Mouse (Mus musculus): ENCODE measurements around the gene Olfm2. TPM values are rescaled to one million over a fixed set of nuclear protein-coding genes. Genes with fewer than 3 reads are reported as not detected.
A peak's percentile ranks its signal among the peaks of the same experiment; 100 is the strongest.

Olfm2 gene
- 8.1 and 8.8 TPM in 2 replicates for polyA plus RNA-seq (2015; fragmentation: Nextera tagmentation; extraction: Ambion mirVana)

- Histone ChIP-seq H3K4me3 (replicated peaks) (peak within 1 kb of the TSS; percentile 44), H3K4me1 (replicated peaks) (0 out of 2 replicates have a peak, but pooled peaks cover 8% of the 10 kb centered on the region), H3K27ac (no peak within 1 kb of the TSS), H3K9ac (peak within 1 kb of the TSS; percentile 37), H3K36me3 (no peaks in the 10 kb centered on the region), H3K4me2 (replicated peaks) (peak within 1 kb of the TSS; percentile 82), H3K9me3 (no peaks in the 10 kb centered on the region), H3K27me3 (replicated peaks) (peaks cover 50% of the 10 kb centered on the region)
- WGBS: under 1% methylated on average over 50 of the region's 50 CpGs
- peak; percentile 77 for ATAC-seq
Measured at GRCm38 (mm10) chr9:20746017-20746660, at the start of gene Olfm2. TSS of gene Olfm2 (minus strand) at chr9:20746349.

GRCm38 (mm10) chr9:20794108-20794806, 48.1 kb upstream of the Olfm2 start:
- H3K9me3 ChIP-seq: no peaks in the 10 kb centered on the region
- no peak overlapping the region for H3K9ac ChIP-seq
- no peak overlapping the region for H3K4me3 ChIP-seq (replicated peaks)
- no peaks in the 10 kb centered on the region for H3K36me3 ChIP-seq
- peak; percentile 77 for ATAC-seq
- H3K4me2 ChIP-seq (replicated peaks): no peak overlapping the region
- H3K27ac ChIP-seq: peak overlapping the region; percentile 36; the same call in 1 of the 2 replicates
- 24% methylated on average over 7 of the region's 7 CpGs for WGBS
- H3K27me3 ChIP-seq (replicated peaks): no peaks in the 10 kb centered on the region
- H3K4me1 ChIP-seq (replicated peaks): no peaks in the 10 kb centered on the region

DNA sequence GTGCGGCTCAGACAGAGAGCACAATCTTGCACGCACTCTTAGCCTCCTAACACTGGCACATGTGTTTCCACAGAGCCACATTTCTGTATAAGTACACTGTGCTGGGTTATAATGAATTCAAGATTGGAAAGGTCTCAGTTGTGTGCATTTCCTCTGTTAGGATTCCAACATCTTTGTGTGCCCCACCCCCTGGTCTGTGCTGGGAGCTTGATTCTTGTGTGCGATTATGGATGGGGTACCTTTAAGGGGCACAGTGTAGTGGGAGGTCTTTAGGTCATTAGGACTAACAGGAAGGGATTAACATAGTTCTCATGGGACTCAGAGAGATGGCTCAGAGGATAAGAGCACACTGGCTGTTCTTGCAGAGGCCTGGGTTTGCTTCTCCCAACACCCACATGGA, 44.2 kb upstream of the Olfm2 start:
- Histone ChIP-seq H3K36me3 (no peaks in the 10 kb centered on the region), H3K4me3 (replicated peaks) (no peak overlapping the region), H3K27ac (no peak overlapping the region), H3K4me1 (replicated peaks) (no peaks in the 10 kb centered on the region), H3K27me3 (replicated peaks) (no peaks in the 10 kb centered on the region), H3K9me3 (no peaks in the 10 kb centered on the region), H3K4me2 (replicated peaks) (no peak overlapping the region), H3K9ac (no peak overlapping the region)
- no peak for ATAC-seq
- 64% methylated on average over 3 of the region's 3 CpGs for WGBS

DNA sequence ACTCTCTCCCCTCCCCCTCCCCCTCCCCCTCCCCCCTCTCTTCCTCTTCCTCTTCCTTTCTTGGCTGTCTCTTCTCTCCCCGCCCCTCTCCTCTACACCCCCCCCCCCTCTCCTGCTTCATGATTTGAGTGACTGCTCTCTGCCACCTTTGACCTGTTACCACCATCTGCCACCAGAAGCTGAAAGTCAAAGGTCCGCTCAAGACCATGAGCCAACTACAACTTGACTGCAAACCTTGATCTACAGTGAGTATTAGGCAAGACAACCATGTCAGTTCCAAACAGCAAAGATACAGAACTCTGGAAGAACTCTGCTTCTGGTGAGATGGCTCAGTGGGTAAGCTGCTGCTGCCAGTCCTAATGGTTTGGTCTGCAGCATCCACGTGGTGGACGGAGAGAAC, 43.5 kb upstream of the Olfm2 start:
- 76% methylated on average over 4 of the region's 4 CpGs for WGBS
- H3K9ac ChIP-seq: no peak overlapping the region
- H3K4me3 ChIP-seq (replicated peaks): no peak overlapping the region
- no peaks in the 10 kb centered on the region for H3K27me3 ChIP-seq (replicated peaks)
- no peaks in the 10 kb centered on the region for H3K9me3 ChIP-seq
- no peak for ATAC-seq
- no peaks in the 10 kb centered on the region for H3K36me3 ChIP-seq
- H3K4me1 ChIP-seq (replicated peaks): no peaks in the 10 kb centered on the region
- no peak overlapping the region for H3K4me2 ChIP-seq (replicated peaks)
- H3K27ac ChIP-seq: no peak overlapping the region

DNA sequence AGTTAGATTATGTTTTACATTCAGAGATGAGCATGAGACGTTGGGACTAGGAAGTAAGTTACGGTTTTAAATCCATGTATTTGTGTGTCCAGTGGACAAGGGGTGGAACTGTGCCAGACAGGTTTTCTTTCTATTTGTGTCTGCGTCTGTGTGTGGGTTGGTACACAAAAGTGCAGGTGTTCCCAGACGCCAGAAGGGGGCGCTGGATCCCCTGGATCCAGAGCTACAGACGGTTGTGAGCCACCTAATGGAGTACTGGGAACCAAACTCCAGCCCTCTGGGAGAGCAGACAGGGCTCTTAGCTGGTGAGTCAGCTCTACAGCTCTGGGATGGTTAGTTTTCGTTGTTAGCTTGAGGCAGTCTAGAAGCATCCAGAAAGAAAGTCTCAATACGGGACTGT, 41.8 kb upstream of the Olfm2 start:
- H3K9me3 ChIP-seq: no peaks in the 10 kb centered on the region
- no peak overlapping the region for H3K4me3 ChIP-seq (replicated peaks)
- no peaks in the 10 kb centered on the region for H3K27me3 ChIP-seq (replicated peaks)
- ATAC-seq: no peak
- H3K9ac ChIP-seq: no peak overlapping the region
- no peak overlapping the region for H3K27ac ChIP-seq
- no peaks in the 10 kb centered on the region for H3K36me3 ChIP-seq
- 79% methylated on average over 8 of the region's 8 CpGs for WGBS
- H3K4me2 ChIP-seq (replicated peaks): no peak overlapping the region
- no peaks in the 10 kb centered on the region for H3K4me1 ChIP-seq (replicated peaks)

GRCm38 (mm10) chr9:20785055-20785454, 38.9 kb upstream of the Olfm2 start:
- Histone ChIP-seq H3K9ac (no peak overlapping the region), H3K4me1 (replicated peaks) (no peaks in the 10 kb centered on the region), H3K4me3 (replicated peaks) (no peak overlapping the region), H3K9me3 (no peaks in the 10 kb centered on the region), H3K27me3 (replicated peaks) (no peaks in the 10 kb centered on the region), H3K4me2 (replicated peaks) (no peak overlapping the region), H3K36me3 (no peaks in the 10 kb centered on the region), H3K27ac (no peak overlapping the region)
- WGBS: 62% methylated on average over 6 of the region's 6 CpGs
- no peak for ATAC-seq

GRCm38 (mm10) chr9:20781286-20781685, 35.1 kb upstream of the Olfm2 start:
- no peaks in the 10 kb centered on the region for H3K36me3 ChIP-seq
- WGBS: 78% methylated on average over 3 of the region's 3 CpGs
- no peak overlapping the region for H3K9ac ChIP-seq
- no peak overlapping the region for H3K27ac ChIP-seq
- ATAC-seq: no peak
- H3K9me3 ChIP-seq: no peaks in the 10 kb centered on the region
- H3K27me3 ChIP-seq (replicated peaks): no peaks in the 10 kb centered on the region
- no peak overlapping the region for H3K4me3 ChIP-seq (replicated peaks)
- H3K4me1 ChIP-seq (replicated peaks): no peaks in the 10 kb centered on the region
- no peak overlapping the region for H3K4me2 ChIP-seq (replicated peaks)

DNA sequence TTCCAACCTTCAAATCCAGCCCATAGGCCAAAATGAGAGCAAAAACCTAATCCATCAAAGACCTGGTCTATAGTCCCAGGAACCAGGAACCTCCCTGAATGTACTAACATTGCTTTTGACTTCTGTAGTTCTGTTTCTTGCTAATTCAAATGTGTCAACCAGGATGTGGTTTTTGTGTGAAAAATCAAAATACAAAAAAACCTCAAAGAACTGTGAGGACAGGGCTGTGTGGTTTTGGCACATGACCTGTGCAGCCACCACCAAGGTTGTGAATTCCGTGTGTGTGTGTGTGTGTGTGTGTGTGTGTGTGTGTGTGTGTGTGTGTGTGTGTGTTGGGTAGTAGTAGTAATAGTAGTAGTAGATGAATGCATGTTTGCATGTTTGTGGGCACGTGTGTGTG, 19.1 kb upstream of the Olfm2 start:
- Histone ChIP-seq H3K4me1 (replicated peaks) (no peaks in the 10 kb centered on the region), H3K36me3 (no peaks in the 10 kb centered on the region), H3K4me3 (replicated peaks) (no peak overlapping the region), H3K27ac (no peak overlapping the region), H3K4me2 (replicated peaks) (no peak overlapping the region), H3K27me3 (replicated peaks) (no peaks in the 10 kb centered on the region), H3K9ac (no peak overlapping the region), H3K9me3 (no peaks in the 10 kb centered on the region)
- WGBS: 80% methylated on average over 2 of the region's 2 CpGs
- ATAC-seq: no peak

DNA sequence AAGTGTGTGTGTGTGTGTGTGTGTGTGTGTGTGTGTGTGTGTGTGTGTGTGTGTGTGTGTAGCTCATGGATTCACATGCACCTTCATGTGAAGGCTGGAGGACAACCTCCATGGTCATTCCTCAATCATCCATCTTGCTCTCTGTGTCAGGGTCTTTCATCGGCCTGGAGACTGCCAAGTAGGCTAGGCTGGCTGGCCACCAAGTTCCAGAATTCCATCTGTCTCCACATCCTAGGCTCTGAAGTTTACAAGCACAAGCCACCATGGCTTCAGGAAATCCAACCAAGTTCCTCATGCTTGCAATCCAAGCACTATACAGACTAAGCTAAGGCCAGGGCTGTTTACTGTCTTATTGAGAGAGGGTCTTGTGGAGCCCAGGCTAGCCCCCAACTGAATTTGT, 16.9 kb upstream of the Olfm2 start:
- Histone ChIP-seq H3K4me2 (replicated peaks) (no peak overlapping the region), H3K27me3 (replicated peaks) (no peaks in the 10 kb centered on the region), H3K36me3 (no peaks in the 10 kb centered on the region), H3K9me3 (no peaks in the 10 kb centered on the region), H3K27ac (no peak overlapping the region), H3K4me1 (replicated peaks) (no peaks in the 10 kb centered on the region), H3K9ac (no peak overlapping the region), H3K4me3 (replicated peaks) (no peak overlapping the region)
- ATAC-seq: no peak
- 82% methylated on average over 1 of the region's 1 CpGs for WGBS

DNA sequence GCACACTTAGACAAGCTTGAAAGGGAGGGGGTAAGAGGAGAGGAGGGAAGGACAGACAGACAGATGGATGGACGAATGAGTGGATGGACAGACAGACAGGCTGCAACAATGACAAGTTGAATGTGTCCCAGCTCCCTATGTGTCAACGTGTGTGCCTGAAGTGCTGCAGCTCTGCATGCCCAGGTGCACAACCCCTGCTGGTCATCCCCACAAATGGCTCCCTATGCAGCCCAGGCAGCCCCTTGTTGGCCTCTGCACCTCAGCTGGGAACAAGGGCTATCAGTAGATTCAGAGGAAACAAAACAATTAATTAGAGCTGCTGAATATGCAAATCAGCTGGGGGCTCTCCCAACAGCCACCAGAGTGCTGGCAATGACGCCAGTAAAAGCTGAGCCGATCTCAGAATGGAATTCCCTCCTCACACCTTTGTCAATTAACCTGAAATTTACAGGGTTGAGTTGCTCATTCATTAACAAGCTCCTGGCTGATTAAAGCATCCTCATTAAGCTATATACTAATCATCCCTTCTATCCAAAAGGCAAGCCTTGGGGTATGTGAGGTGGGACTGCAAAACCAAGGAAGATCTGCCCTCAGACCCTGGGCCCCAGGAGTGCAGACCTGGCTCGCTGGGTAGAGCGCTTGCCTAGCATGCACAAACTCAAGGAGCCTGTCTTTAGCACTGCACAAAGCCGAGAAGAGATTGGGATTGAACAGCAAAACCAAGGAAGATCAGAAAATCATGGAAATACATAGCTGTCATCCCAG, 16.2 kb upstream of the Olfm2 start:
- 44% methylated on average over 7 of the region's 7 CpGs for WGBS
- no peaks in the 10 kb centered on the region for H3K4me1 ChIP-seq (replicated peaks)
- ATAC-seq: no peak
- no peak overlapping the region for H3K9ac ChIP-seq
- H3K4me2 ChIP-seq (replicated peaks): no peak overlapping the region
- H3K36me3 ChIP-seq: no peaks in the 10 kb centered on the region
- H3K27ac ChIP-seq: no peak overlapping the region
- H3K4me3 ChIP-seq (replicated peaks): no peak overlapping the region
- H3K27me3 ChIP-seq (replicated peaks): no peaks in the 10 kb centered on the region
- H3K9me3 ChIP-seq: no peaks in the 10 kb centered on the region

DNA sequence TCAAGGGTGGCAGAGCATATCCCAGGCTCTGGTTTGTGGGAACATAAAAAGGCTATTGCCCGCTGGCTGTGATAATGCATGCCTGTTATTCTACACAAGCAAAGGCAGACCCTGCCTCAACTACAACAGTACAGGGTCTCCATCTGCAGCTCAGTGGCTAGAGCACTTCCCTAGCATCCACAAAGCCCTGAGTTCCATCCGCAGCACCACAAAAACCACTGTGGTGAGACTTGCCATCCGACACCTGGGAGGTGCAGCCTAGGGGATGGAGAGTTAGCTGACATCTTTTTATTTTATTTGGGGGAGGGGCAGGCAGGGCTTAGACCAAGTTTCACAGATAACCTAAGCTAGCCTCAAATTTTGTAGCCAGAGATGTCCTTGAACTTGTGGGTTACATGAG, 15.2 kb upstream of the Olfm2 start:
- Histone ChIP-seq H3K9me3 (no peaks in the 10 kb centered on the region), H3K36me3 (no peaks in the 10 kb centered on the region), H3K4me2 (replicated peaks) (no peak overlapping the region), H3K27ac (no peak overlapping the region), H3K4me1 (replicated peaks) (no peaks in the 10 kb centered on the region), H3K27me3 (replicated peaks) (no peaks in the 10 kb centered on the region), H3K4me3 (replicated peaks) (no peak overlapping the region), H3K9ac (no peak overlapping the region)
- no peak for ATAC-seq
- 72% methylated on average over 3 of the region's 3 CpGs for WGBS

DNA sequence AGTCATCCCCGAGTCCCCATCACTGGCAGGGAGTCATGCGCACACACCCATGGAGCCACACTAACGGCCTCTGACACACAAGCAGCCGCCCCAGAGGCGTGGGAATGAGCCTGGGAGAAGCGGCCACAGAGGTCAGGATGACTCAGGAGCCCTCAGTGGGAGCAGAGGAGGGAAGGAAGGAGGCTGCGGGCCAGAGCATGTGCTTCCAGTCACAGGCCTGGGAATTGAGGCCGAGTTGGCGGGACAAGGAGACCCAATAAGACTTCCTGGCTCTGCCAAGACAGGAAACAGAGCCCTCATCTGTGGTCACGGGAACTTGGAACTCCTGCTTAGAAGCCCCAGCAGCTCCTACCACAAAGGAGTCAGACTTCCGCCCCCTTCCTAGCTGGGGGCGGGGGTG, 14.7 kb upstream of the Olfm2 start:
- Histone ChIP-seq H3K27ac (no peak overlapping the region), H3K9ac (no peak overlapping the region), H3K9me3 (no peaks in the 10 kb centered on the region), H3K27me3 (replicated peaks) (no peaks in the 10 kb centered on the region), H3K4me2 (replicated peaks) (no peak overlapping the region), H3K4me3 (replicated peaks) (no peak overlapping the region), H3K4me1 (replicated peaks) (no peaks in the 10 kb centered on the region), H3K36me3 (no peaks in the 10 kb centered on the region)
- ATAC-seq: 0 out of 2 replicates have a peak, but pooled peaks have one; percentile 31
- 48% methylated on average over 12 of the region's 12 CpGs for WGBS
